Mouse (Mus musculus): ENCODE results near the gene Gfer.

The Gfer gene

GRCm38 (mm10) chr17:24648731-24649377, 47.1 kb downstream of the Gfer start:
- in situ Hi-C loops (cut with MboI): no loop called here

DNA sequence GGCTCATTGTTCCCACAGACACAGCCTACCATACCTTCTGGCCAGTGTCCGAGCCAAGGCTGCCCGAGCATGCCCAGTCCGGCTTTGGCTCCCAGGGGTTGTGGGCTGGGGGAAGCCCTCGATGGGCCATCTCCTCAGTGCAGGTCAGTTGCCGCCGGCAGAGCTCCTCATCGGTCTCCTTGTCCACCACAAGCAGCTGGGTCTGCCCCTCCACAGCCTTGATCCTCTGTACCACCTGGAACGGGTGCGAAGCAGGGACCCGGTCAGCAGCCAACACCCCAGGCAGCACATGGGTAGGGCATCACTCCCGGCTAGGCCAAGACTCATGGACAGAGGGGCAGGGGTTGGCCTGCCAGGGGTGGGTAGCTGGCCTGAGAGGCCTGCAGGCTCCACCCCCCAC, 48.5 kb downstream of the Gfer start:
- in situ Hi-C loops (cut with MboI): no loop called here

GRCm38 (mm10) chr17:24646381-24646780, 49.6 kb downstream of the Gfer start:
- in situ Hi-C loops (cut with MboI): no loop called here

- in situ Hi-C loops (cut with MboI): no loop called here
Observed at GRCm38 (mm10) chr17:24645916-24646315, 50.0 kb downstream of the Gfer start.

DNA sequence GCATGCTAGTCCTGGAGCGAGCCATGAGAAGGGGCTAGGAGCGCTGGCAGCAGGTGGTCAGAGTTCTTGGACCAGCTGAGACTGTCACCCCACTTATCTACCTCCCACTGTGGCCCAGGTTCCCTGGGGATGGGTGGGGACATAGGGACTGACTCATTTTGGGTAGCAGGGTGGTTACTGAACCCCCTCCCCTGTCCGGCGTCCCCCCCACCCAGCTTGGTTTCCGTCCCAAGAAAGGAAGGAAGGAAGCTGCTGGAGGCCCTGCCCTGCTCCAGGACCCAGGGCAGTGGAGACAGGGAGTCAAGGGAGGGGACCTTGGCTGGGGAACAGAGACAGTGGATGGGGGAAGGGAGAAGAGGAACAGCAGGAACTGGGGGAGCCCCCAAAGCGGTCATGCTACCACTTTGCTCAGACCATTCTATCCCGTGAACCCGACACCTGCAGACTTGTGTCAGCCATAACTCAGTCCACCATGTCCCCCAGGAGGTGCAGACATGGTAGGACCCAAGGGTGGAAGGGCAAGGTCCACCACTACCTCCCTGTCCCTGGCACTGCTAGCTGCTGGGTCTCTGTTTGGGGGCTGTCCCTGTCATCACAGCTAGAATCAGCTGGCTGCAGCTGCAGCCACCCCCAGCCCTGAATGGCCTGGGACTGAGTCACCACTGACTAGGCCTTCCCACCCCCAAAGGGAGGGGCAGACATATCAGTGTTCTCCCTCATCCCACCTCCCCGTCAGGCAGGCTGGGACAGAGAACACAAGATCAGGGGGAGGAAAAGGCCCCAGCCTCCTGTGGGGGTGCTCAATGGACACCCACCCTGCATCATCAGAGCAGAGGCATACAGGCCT, 50.9 kb downstream of the Gfer start:
- in situ Hi-C loops (cut with MboI): no loop called here

DNA sequence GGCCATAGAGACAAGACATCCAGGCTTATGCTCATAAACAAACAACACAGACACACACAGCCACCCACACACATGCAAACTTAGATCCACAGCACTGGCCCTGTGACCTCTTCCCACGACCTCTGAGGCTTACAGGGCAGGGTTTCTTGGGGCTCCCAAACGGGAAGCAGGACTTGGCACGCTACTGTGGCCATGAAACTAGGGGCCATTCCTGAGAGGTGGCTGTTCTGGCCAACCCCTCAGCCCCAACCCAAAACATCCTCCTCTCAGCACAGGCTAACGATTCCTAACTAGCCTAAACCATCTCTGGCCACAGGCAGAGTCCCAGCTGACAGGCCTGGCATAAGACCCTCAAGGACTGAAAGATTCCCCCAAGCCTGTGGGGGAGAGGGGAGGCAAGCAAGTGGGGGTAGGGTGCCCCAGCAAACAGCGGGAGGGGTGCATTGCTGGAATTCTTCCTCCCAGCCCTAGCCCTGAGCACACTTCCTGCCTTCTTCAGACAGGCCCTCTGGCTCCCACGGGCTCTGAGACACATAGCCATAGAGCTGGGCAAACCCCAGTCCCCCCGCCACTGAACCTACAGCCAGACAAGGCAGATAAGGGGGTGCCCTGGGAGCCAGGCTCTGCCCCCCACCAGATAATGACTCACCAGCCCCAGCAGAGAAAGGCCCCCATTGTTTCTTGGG, 51.8 kb downstream of the Gfer start:
- in situ Hi-C loops (cut with MboI): no loop called here
